Mouse (Mus musculus) lung, postnatal 10 days (tissue): ENCODE data around the gene Nr1h4.

Experiments
- DNase-seq: peaks from one replicate; pipeline ENCODE4 v3.0.0; 2021

Gene Nr1h4

GRCm38 (mm10) chr10:89520381-89520780, 13.0 kb downstream of the Nr1h4 start:
- no peak for DNase-seq

GRCm38 (mm10) chr10:89519226-89519625, 14.2 kb downstream of the Nr1h4 start:
- no peak for DNase-seq

- DNase-seq, result no peak
These were observed 15.0 kb downstream of the Nr1h4 start for GRCm38 (mm10) chr10:89518365-89518764.

GRCm38 (mm10) chr10:89515813-89516212, 17.6 kb downstream of the Nr1h4 start:
- no peak for DNase-seq

- DNase-seq, result no peak
These were observed 20.8 kb downstream of the Nr1h4 start for GRCm38 (mm10) chr10:89512562-89512961.

- DNase-seq, result no peak
These were observed 22.8 kb downstream of the Nr1h4 start for GRCm38 (mm10) chr10:89510547-89510946.

GRCm38 (mm10) chr10:89508567-89508966, 24.8 kb downstream of the Nr1h4 start:
- DNase-seq, result no peak

- no peak for DNase-seq
These were observed 26.9 kb downstream of the Nr1h4 start for GRCm38 (mm10) chr10:89506479-89506878.

GRCm38 (mm10) chr10:89505592-89505955, 27.8 kb downstream of the Nr1h4 start:
- no peak for DNase-seq

GRCm38 (mm10) chr10:89504952-89505591, 28.3 kb downstream of the Nr1h4 start:
- no peak for DNase-seq

- no peak for DNase-seq
These were observed 30.3 kb downstream of the Nr1h4 start for GRCm38 (mm10) chr10:89502986-89503560.

GRCm38 (mm10) chr10:89501902-89502301, 31.5 kb downstream of the Nr1h4 start:
- no peak for DNase-seq

GRCm38 (mm10) chr10:89495537-89495936, 37.8 kb downstream of the Nr1h4 start:
- DNase-seq, result no peak

GRCm38 (mm10) chr10:89491321-89491720, 42.1 kb downstream of the Nr1h4 start:
- DNase-seq, result no peak

GRCm38 (mm10) chr10:89490250-89490649, 43.1 kb downstream of the Nr1h4 start:
- DNase-seq, result no peak

GRCm38 (mm10) chr10:89489459-89489858, 43.9 kb downstream of the Nr1h4 start:
- no peak for DNase-seq

- no peak for DNase-seq
These were observed 46.2 kb downstream of the Nr1h4 start for GRCm38 (mm10) chr10:89486995-89487742.

- DNase-seq, result no peak
These were observed 48.5 kb downstream of the Nr1h4 start for GRCm38 (mm10) chr10:89484907-89485306.

GRCm38 (mm10) chr10:89483812-89484602, 49.4 kb downstream of the Nr1h4 start:
- DNase-seq, result no peak

GRCm38 (mm10) chr10:89483113-89483512, 50.3 kb downstream of the Nr1h4 start:
- no peak for DNase-seq

- no peak for DNase-seq
These were observed 51.2 kb downstream of the Nr1h4 start for GRCm38 (mm10) chr10:89482142-89482681.

- no peak for DNase-seq
These were observed 51.7 kb downstream of the Nr1h4 start for GRCm38 (mm10) chr10:89481638-89482037.

- no peak for DNase-seq
These were observed 54.6 kb downstream of the Nr1h4 start for GRCm38 (mm10) chr10:89478766-89479165.
